Mouse (Mus musculus): ENCODE results near the gene Tnfrsf11a. TPM values are rescaled to one million over a fixed set of nuclear protein-coding genes. Genes with fewer than 3 reads are reported as not detected.
A peak's percentile ranks its signal among the peaks of the same experiment; 100 is the strongest.
"Not testable (repeated sequence)": the region's sequence is repeated elsewhere in the genome, so short reads cannot be mapped to it uniquely, and the experiment has no call there.

Tnfrsf11a gene
- polyA plus RNA-seq, 1 experiment from 2014 or later = 0.95 TPM

- no peak for ATAC-seq (ENCODE audit: low FRiP score)
- 93% methylated on average over 3 of the region's 3 CpGs for WGBS
- H3K36me3 ChIP-seq = no peaks in the 10 kb centered on the region
- no peak overlapping the region for H3K4me3 ChIP-seq (replicated peaks)
- H3K27ac ChIP-seq (replicated peaks) = no peak overlapping the region
- no peak overlapping the region for H3K9ac ChIP-seq (replicated peaks)
- H3K9me3 ChIP-seq (replicated peaks) = no peaks in the 10 kb centered on the region
- no peaks in the 10 kb centered on the region for H3K27me3 ChIP-seq (replicated peaks)
- H3K4me1 ChIP-seq = no peaks in the 10 kb centered on the region
- H3K4me2 ChIP-seq = no peak overlapping the region
Measured at GRCm38 (mm10) chr1:105790103-105790502, 9.6 kb downstream of the Tnfrsf11a start.

GRCm38 (mm10) chr1:105794670-105795069 is 14.2 kb downstream of the Tnfrsf11a start:
- Histone ChIP-seq H3K27ac (replicated peaks) (no peak overlapping the region), H3K27me3 (replicated peaks) (no peaks in the 10 kb centered on the region), H3K4me3 (replicated peaks) (no peak overlapping the region), H3K36me3 (no peaks in the 10 kb centered on the region), H3K4me1 (no peaks in the 10 kb centered on the region), H3K9me3 (replicated peaks) (0 out of 2 replicates have a peak, but pooled peaks cover 3% of the 10 kb centered on the region), H3K9ac (replicated peaks) (no peak overlapping the region), H3K4me2 (no peak overlapping the region)
- ATAC-seq (ENCODE audit: low FRiP score) = no peak
- 87% methylated on average over 6 of the region's 6 CpGs for WGBS

- no peak for ATAC-seq (ENCODE audit: low FRiP score)
- Histone ChIP-seq H3K4me1 (no peaks in the 10 kb centered on the region), H3K27ac (replicated peaks) (no peak overlapping the region), H3K36me3 (no peaks in the 10 kb centered on the region), H3K4me3 (replicated peaks) (no peak overlapping the region), H3K9ac (replicated peaks) (no peak overlapping the region), H3K27me3 (replicated peaks) (no peaks in the 10 kb centered on the region), H3K4me2 (no peak overlapping the region), H3K9me3 (replicated peaks) (0 out of 2 replicates have a peak, but pooled peaks cover 3% of the 10 kb centered on the region)
- WGBS = 88% methylated on average over 4 of the region's 4 CpGs
Measured at GRCm38 (mm10) chr1:105795705-105796104, 15.2 kb downstream of the Tnfrsf11a start.

GRCm38 (mm10) chr1:105800570-105800969 is 20.1 kb downstream of the Tnfrsf11a start:
- no peak for ATAC-seq (ENCODE audit: low FRiP score)

GRCm38 (mm10) chr1:105801252-105801651 is 20.7 kb downstream of the Tnfrsf11a start:
- Histone ChIP-seq H3K27me3 (replicated peaks) (no peaks in the 10 kb centered on the region), H3K9me3 (replicated peaks) (no peaks in the 10 kb centered on the region), H3K27ac (replicated peaks) (no peak overlapping the region), H3K4me2 (no peak overlapping the region), H3K4me1 (no peaks in the 10 kb centered on the region), H3K9ac (replicated peaks) (no peak overlapping the region), H3K36me3 (no peaks in the 10 kb centered on the region), H3K4me3 (replicated peaks) (no peak overlapping the region)
- ATAC-seq (ENCODE audit: low FRiP score) = no peak

More at GRCm38 (mm10) chr1:105800570-105800969, 20.1 kb downstream of the Tnfrsf11a start:
- 0 out of 2 replicates have a peak, but pooled peaks cover 2% of the 10 kb centered on the region for H3K9me3 ChIP-seq (replicated peaks)
- H3K4me2 ChIP-seq = no peak overlapping the region
- H3K36me3 ChIP-seq = no peaks in the 10 kb centered on the region
- 91% methylated on average over 6 of the region's 6 CpGs for WGBS
- H3K4me3 ChIP-seq (replicated peaks) = no peak overlapping the region
- H3K27ac ChIP-seq (replicated peaks) = no peak overlapping the region
- H3K27me3 ChIP-seq (replicated peaks) = no peaks in the 10 kb centered on the region
- H3K4me1 ChIP-seq = no peaks in the 10 kb centered on the region
- no peak overlapping the region for H3K9ac ChIP-seq (replicated peaks)

GRCm38 (mm10) chr1:105802941-105803340 is 22.4 kb downstream of the Tnfrsf11a start:
- Histone ChIP-seq H3K4me1 (no peaks in the 10 kb centered on the region), H3K27me3 (replicated peaks) (no peaks in the 10 kb centered on the region), H3K4me3 (replicated peaks) (no peak overlapping the region), H3K4me2 (no peak overlapping the region), H3K9ac (replicated peaks) (no peak overlapping the region), H3K36me3 (no peaks in the 10 kb centered on the region), H3K9me3 (replicated peaks) (no peaks in the 10 kb centered on the region), H3K27ac (replicated peaks) (no peak overlapping the region)
- ATAC-seq (ENCODE audit: low FRiP score) = no peak
- 80% methylated on average over 6 of the region's 6 CpGs for WGBS

GRCm38 (mm10) chr1:105804285-105804684 is 23.8 kb downstream of the Tnfrsf11a start:
- no peak overlapping the region for H3K4me2 ChIP-seq
- ATAC-seq (ENCODE audit: low FRiP score) = no peak

GRCm38 (mm10) chr1:105805565-105805964 is 25.0 kb downstream of the Tnfrsf11a start:
- no peaks in the 10 kb centered on the region for H3K36me3 ChIP-seq
- no peak for ATAC-seq (ENCODE audit: low FRiP score)
- H3K27me3 ChIP-seq (replicated peaks) = no peaks in the 10 kb centered on the region
- 89% methylated on average over 4 of the region's 4 CpGs for WGBS
- H3K4me3 ChIP-seq (replicated peaks) = no peak overlapping the region
- H3K9me3 ChIP-seq (replicated peaks) = no peaks in the 10 kb centered on the region
- no peak overlapping the region for H3K9ac ChIP-seq (replicated peaks)
- H3K4me1 ChIP-seq = no peaks in the 10 kb centered on the region
- no peak overlapping the region for H3K27ac ChIP-seq (replicated peaks)
- no peak overlapping the region for H3K4me2 ChIP-seq

More at GRCm38 (mm10) chr1:105804285-105804684, 23.8 kb downstream of the Tnfrsf11a start:
- no peaks in the 10 kb centered on the region for H3K36me3 ChIP-seq
- H3K9ac ChIP-seq (replicated peaks) = no peak overlapping the region
- H3K4me1 ChIP-seq = no peaks in the 10 kb centered on the region
- no peak overlapping the region for H3K27ac ChIP-seq (replicated peaks)
- H3K27me3 ChIP-seq (replicated peaks) = no peaks in the 10 kb centered on the region
- no peaks in the 10 kb centered on the region for H3K9me3 ChIP-seq (replicated peaks)
- H3K4me3 ChIP-seq (replicated peaks) = no peak overlapping the region
- WGBS = 78% methylated on average over 3 of the region's 3 CpGs

GRCm38 (mm10) chr1:105807028-105807722 is 26.7 kb downstream of the Tnfrsf11a start:
- no peak for ATAC-seq (ENCODE audit: low FRiP score)
- Histone ChIP-seq H3K27me3 (replicated peaks) (no peaks in the 10 kb centered on the region), H3K9me3 (replicated peaks) (no peaks in the 10 kb centered on the region), H3K27ac (replicated peaks) (no peak overlapping the region), H3K4me2 (no peak overlapping the region), H3K4me3 (replicated peaks) (no peak overlapping the region), H3K36me3 (no peaks in the 10 kb centered on the region), H3K4me1 (no peaks in the 10 kb centered on the region), H3K9ac (replicated peaks) (no peak overlapping the region)
- WGBS = 88% methylated on average over 10 of the region's 10 CpGs

GRCm38 (mm10) chr1:105812027-105812426 is 31.5 kb downstream of the Tnfrsf11a start:
- H3K4me3 ChIP-seq (replicated peaks); H3K4me1 ChIP-seq; ATAC-seq (ENCODE audit: low FRiP score); H3K27me3 ChIP-seq (replicated peaks); H3K9me3 ChIP-seq (replicated peaks); H3K4me2 ChIP-seq; H3K27ac ChIP-seq (replicated peaks); H3K9ac ChIP-seq (replicated peaks); H3K36me3 ChIP-seq: not testable (repeated sequence)

GRCm38 (mm10) chr1:105812960-105813708 is 32.6 kb downstream of the Tnfrsf11a start:
- no peak overlapping the region for H3K9ac ChIP-seq (replicated peaks)
- H3K36me3 ChIP-seq = no peaks in the 10 kb centered on the region
- no peaks in the 10 kb centered on the region for H3K9me3 ChIP-seq (replicated peaks)
- 81% methylated on average over 20 of the region's 20 CpGs for WGBS
- H3K4me2 ChIP-seq = no peak overlapping the region
- no peak overlapping the region for H3K4me3 ChIP-seq (replicated peaks)
- ATAC-seq (ENCODE audit: low FRiP score) = 0 out of 2 replicates have a peak, but pooled peaks have one; percentile 11
- no peak overlapping the region for H3K27ac ChIP-seq (replicated peaks)
- H3K27me3 ChIP-seq (replicated peaks) = no peaks in the 10 kb centered on the region
- H3K4me1 ChIP-seq = peaks cover 4% of the 10 kb centered on the region; the same call in 1 of the 2 replicates

- H3K36me3 ChIP-seq = no peaks in the 10 kb centered on the region
- no peak overlapping the region for H3K4me3 ChIP-seq (replicated peaks)
- ATAC-seq (ENCODE audit: low FRiP score) = 0 out of 2 replicates have a peak, but pooled peaks have one; percentile 25
- peaks cover 4% of the 10 kb centered on the region; the same call in 1 of the 2 replicates for H3K4me1 ChIP-seq
- no peak overlapping the region for H3K27ac ChIP-seq (replicated peaks)
- no peaks in the 10 kb centered on the region for H3K27me3 ChIP-seq (replicated peaks)
- no peak overlapping the region for H3K4me2 ChIP-seq
- no peaks in the 10 kb centered on the region for H3K9me3 ChIP-seq (replicated peaks)
- WGBS = 78% methylated on average over 11 of the region's 11 CpGs
- H3K9ac ChIP-seq (replicated peaks) = no peak overlapping the region
Measured at GRCm38 (mm10) chr1:105813709-105814061, 33.2 kb downstream of the Tnfrsf11a start.
